Mouse (Mus musculus) 3T3-L1 (cell line): ENCODE results near the gene Hnrnpc.

ENCODE experiments used
- DNase-seq: peaks from one replicate; pipeline ENCODE4 v3.0.0-alpha.2; 2015; ENCODE audit warnings: low read depth, low spot score

Hnrnpc gene

GRCm38 (mm10) chr14:52103856-52104676, at the start of gene Hnrnpc:
TSS of gene Hnrnpc (minus strand) at chr14:52104028.
- peak; percentile 100 for DNase-seq

- DNase-seq: no peak
These were observed 48.8 kb upstream of the Hnrnpc start for GRCm38 (mm10) chr14:52152613-52153012.

GRCm38 (mm10) chr14:52152179-52152578, 48.4 kb upstream of the Hnrnpc start:
- DNase-seq: no peak

- no peak for DNase-seq
These were observed 46.1 kb upstream of the Hnrnpc start for GRCm38 (mm10) chr14:52149888-52150287.

DNA sequence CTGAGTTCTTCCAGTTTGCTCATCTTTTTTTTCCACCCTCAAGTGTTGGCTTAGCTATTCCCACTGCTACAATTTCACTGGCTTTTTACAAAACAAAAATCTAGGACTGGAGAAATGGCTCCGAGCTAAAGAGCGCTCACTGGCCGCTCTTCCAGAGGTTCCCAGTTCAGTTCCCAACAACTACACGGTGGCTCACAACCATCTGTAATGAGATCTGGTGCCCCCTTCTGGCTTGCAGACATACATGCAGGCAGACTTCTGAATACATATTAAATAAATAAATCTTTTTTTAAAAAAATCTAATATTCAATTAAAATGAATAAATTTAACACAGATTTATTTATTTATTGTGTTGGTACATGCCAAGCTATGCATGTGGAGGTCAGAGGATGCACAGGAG, 42.7 kb upstream of the Hnrnpc start:
- peak; percentile 43 for DNase-seq

DNA sequence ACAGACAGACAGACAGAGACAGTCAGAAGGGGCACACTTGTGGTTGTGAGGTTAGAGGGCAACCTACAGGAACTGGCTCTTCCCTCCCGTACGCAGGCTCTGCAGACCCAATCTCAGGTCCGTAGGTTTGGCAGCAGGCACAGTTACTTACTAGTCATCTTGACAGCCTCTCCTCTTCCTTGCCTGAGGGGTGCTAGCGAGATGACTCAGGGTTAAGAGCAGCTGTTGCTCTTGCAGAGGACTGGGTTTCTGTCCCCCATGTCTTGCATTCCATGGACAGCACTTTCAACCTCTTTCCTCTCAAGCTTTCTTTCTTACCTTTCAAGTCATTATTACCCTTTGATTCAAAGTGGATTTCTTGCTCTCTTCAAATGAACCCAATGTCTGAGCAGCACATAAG, 40.3 kb upstream of the Hnrnpc start:
- DNase-seq: peak; percentile 79

DNA sequence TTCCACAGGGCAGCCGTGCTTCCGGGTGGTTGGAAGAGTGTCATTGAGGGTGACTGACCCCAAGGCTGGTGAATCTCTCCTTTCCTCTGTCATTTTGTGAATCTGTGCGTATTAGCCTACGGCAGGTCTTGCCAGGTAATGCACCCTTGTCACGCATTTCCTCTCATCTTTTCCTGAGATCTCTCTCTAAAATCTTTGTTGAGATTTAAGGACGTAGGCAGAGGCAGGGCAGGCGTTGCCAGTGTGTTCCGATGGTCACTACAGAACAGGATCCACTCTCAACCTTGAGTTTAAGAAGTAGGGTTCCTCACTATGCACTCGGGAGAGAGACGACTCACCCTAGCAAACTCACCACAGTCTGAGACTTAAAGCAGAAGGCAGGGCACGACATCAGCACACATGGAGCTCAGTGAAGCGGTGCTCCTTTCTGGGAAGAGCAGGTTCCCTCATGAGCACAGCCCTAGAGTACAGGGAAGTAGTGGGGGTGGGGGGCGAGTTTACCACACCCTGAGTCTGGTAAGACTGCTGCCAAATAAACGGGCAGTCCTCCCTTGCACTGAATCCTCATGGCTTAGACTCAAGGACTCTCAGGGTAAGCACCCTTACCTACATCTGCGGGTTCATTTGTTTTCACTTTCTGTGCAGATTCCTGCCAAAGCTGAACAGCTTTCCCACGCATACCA, 37.8 kb upstream of the Hnrnpc start:
- DNase-seq: peak; percentile 35

DNA sequence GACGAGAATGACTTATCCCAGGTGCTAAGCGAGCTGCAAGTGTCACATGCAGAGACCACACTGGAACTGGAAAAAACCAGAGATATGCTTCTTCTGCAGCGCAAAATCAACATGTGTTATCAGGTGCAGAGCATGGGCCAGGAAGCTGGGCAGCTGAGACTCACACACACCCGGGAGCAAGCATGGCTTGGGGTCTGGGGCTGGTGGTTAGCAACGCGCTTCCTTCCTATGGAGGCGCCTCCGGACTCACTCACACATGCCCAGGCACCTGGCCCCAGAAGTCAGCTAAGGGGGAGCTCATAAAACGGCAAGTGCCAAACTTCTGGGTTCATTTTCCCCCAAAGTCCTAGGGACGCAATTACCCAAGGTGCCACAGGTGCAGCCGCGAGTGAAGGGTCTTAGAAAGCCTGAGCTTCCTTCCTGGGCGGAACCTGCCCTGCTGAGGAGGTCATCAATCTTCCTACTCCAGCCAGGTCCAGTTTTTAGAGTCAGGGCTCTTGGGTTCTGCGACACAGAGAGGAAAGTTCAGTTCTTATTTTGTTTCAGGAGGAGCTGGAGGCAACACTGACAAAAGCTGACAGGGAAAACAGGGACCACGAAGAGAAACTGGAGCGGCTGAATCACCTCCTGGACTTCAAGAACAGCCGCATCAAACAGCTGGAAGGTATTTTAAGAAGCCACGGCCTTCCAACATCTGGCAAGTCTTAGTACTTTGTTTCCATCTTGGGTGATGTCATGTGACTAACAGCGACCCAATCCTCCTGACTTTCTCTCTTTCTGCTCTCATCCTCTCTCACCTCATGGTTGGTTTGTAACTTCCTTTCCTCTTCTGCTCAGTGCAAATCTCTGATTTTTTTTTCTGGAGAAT, 37.0 kb upstream of the Hnrnpc start:
- peak; percentile 71 for DNase-seq

DNA sequence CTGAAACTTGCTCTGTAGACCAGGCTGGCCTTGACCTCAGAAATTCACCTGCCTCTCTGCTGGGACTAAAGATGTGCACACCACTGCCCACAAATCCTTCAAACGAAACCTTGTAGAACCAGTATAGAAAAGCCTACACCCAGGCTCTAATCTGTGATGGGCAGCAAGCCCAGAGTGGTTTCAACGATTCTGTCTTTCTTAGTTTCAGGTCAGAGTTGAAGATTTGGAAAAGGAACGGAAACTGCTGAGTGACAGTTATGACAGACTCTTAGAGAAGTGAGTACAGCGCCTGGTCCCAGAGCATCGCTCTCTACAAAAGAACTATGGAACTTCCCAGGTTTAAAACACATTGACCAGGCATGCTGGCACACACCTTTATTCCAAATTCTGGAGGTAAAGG, 29.8 kb upstream of the Hnrnpc start:
- no peak for DNase-seq

DNA sequence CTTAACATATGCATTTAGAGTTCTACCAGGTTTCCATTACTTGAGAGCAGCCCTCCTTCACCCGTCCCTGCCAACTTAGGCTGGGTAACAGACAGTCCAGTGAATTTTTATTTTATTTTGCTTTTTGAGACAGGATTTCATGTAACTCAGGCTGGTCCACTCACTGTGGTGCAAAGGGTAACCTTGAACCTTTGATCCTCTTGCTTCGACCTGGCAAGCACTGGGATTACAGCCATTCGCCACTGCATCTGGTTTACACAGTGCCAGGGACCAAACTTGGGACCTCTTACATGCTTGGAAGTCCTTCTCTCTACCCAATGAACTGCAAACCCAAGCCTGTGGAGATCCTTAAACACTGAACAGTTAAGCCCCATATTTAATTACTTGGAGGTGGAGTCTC, 20.8 kb upstream of the Hnrnpc start:
- no peak for DNase-seq

DNA sequence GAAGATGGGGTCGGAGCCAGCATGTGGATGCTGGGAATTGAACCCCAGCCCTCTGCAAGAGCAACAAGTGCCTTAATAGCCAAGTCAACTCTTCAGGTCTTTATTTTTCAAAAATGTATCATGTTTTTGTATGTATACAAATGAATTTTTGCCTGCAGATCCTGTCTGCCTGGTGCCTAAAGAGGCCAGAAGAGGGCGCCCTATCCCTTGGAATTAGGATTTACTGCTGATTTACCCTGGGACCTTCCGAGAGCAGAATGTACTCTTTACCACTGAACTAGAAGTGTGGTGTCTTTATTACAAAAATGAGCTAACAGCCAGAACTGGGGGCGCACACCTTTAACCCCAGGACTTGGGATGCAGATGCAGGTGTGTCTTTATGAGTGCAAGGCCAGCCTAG, 20.1 kb upstream of the Hnrnpc start:
- peak; percentile 86 for DNase-seq

GRCm38 (mm10) chr14:52120169-52120568, 16.3 kb upstream of the Hnrnpc start:
- DNase-seq: no peak

GRCm38 (mm10) chr14:52118823-52119608, 15.2 kb upstream of the Hnrnpc start:
- DNase-seq: no peak

GRCm38 (mm10) chr14:52118456-52118822, 14.6 kb upstream of the Hnrnpc start:
- DNase-seq: no peak

GRCm38 (mm10) chr14:52117241-52117640, 13.4 kb upstream of the Hnrnpc start:
- no peak for DNase-seq

- DNase-seq: no peak
These were observed 10.3 kb upstream of the Hnrnpc start for GRCm38 (mm10) chr14:52114101-52114500.

GRCm38 (mm10) chr14:52110346-52110745, 6.5 kb upstream of the Hnrnpc start, which contains the start of gene Rpgrip1:
TSS of gene Rpgrip1 (plus strand) at chr14:52110704.
- DNase-seq: no peak

DNA sequence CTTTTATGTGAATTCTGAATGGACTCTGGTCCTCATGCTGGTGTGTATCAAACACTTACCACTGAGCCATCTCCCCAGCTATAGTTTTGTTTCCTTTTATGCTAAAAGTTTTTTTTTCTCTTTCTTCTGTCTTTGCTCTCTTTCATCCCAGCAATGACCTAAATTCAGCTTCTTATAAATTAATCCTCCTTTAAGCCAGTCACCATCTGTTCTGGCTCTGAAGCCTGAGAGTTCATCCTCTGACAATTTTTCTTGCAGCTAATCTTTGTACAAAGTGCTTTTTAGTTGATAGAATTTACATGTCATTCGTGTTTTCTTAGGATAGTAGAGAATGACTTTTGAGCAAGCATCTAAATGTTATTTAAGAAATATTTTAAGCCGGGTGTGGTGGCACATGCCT, 4.2 kb upstream of the Hnrnpc start:
- no peak for DNase-seq

- DNase-seq: peak; percentile 80
These were observed 2.9 kb upstream of the Hnrnpc start for GRCm38 (mm10) chr14:52106741-52107140.

- no peak for DNase-seq
These were observed 1.5 kb upstream of the Hnrnpc start for GRCm38 (mm10) chr14:52105308-52105707.

DNA sequence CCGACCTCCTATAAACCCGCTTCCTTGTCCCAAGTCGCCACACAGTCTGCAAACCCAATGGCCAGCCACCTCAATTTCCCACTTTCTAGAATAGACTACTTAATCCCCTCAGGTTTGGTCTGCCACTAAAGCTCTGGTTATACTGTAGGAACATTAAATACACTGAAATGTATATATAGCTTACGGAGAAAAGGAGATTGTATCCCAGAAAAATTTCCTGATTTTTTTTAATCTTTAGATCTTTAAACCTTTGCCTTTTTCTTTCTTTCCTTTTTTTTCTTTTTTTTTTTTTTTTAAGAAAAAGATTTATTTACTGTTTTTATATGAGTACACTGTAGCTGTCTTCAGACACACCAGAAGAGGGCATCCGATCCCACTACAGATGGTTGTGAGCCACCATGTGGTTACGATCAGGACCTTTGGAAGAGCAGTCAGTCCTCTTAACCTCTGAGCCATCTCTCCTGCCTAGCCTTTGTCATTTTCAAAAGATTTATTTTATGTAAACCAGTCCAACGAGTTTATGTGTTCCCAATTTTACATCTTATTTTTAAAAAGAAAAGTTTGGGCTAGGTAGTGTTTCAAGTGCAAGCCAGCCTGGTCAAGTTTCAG, 953 bp upstream of the Hnrnpc start:
- peak; percentile 40 for DNase-seq
